Mouse (Mus musculus) adipose tissue, adult 10 weeks (tissue): ENCODE measurements around the gene Rasal1. TPM values are rescaled to one million over a fixed set of nuclear protein-coding genes. Genes with fewer than 3 reads are reported as not detected.

Experiments used
- polyA plus RNA-seq: library from polyadenylated mRNA; stranded (reverse); fragments of 350-450 nt; fragmentation: Illumina TruSeq; extraction: RNeasy Lipid Tissue Mini Kit (QIAGEN cat#74804); gene quantifications from one replicate; pipeline ENCODE4 v1.2.3, GENCODE M21; 2014; ENCODE audit warnings: low read depth, low replicate concordance

The Rasal1 gene
- polyA plus RNA-seq = 0.52 TPM

DNA sequence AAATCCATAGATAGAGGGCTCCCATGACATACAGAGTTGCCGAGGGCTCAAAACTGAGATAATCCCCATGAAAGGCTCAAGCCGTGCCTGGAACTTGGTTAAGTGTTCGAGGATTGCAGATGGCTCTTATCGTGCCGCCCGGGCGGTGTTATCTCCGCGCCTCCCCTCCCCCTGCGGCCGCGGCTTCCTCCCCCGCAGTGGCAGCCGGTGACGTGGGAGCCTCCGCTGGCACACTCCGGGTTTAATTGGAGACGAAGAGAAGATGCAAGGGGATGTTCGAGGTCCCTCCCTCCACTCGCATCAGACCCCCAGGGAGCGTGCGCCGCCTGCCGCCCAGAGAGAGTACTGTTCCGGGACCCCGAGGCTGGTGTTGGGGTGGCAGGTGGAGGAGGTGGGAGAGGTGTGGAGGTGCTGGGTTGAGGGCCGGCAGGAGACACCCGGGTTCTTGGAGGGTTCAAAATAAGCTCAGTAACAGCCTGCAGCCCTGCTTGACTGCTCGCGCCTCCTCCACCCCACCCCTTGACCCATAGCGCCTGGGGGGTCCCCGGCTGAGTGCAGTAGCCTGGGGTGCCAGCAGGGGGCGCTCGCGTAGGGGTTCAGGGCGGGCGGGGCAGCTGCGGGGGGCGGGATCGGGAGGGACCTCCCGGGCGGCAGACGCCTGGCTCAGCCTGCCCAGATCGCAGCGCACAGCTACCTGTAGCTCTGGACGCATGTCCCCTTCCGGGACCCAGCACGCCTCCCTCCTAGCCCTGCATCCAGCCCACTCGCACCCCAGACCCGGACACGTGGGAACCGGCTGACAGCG lies at the start of gene Rasal1:
Gene Rasal1 (plus strand): TSS at position 244 of the 805 bp plus-strand sequence.

DNA sequence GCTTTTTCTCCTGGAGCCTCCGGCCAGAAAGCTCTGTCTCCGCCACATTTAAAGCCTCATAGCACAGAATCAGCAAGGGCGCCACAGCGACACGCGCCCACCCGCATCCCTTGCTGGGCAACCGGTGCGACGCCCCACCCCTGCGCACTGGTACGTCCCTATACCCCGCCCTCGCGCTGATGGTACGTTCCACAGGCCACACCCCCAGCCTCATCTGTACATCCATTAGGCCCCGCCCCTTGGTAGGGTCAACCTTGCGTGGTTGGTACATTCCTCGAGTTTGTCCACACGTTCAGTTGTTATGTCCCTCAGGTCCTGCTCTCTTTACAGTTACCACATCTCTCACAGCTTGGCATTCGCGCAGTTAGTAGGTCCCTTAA lies 36.2 kb upstream of the Rasal1 start, which contains the start of the genes Rita1 and Ddx54:
Gene Rita1 (minus strand): TSS at position 148 of the 380 bp plus-strand sequence.
Gene Ddx54 (plus strand): TSS at position 298 of the 380 bp plus-strand sequence.

DNA sequence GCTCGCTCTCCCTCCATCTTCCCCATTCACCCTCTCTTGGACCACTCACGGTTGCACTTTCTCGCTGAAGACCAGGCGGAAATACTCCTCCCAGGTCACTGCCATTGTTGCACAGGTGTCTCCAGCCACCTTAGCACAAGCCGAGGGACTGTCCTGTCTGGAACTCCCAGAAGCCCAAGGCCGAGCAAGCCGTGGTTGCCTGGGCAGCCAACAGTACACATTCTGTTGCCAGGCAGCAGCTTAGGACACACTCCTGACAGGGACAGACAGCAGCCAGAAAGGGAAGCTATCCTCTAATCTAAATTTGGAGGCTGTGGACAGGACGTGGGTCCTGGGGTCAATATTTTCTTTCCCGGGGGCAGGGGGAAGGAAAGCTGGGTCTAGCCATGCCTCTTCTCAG lies 14.5 kb upstream of the Rasal1 start, which contains the start of gene Cfap73:
Gene Cfap73 (minus strand): TSS at position 105 of the 400 bp plus-strand sequence.

DNA sequence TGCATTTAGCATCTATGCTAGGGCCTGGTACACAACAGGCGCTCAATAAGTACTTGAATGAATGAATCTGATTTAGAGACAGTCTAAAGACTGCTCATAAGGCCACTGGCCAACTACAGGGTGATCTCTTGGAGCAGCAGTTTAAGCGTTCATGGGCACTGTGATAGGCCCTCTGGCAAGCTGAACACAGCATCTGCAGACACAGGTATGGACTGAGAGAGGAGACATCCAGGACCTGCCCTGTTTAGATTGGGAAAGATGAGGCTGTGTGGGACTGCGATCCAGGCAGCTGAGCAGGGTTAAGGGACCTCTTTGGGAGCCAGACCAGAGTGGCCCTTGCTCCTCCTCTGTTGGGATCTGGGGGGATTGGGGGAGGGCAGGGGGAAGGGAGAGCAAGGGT lies 63.2 kb downstream of the Rasal1 start, which contains the start of gene Dtx1:
Gene Dtx1 (minus strand): TSS at position 101 of the 400 bp plus-strand sequence.

Other genes with a start within 250 kb of the Rasal1 start
- gene Lhx5, start 217.1 kb upstream of the Rasal1 start, polyA plus RNA-seq = not detected
- 3.7 TPM for gene Sdsl, start 176.0 kb upstream of the Rasal1 start, polyA plus RNA-seq
- gene Sds, start 172.3 kb upstream of the Rasal1 start, polyA plus RNA-seq = not detected
- gene Plbd2, start 145.2 kb upstream of the Rasal1 start, polyA plus RNA-seq = 58.7 TPM
- gene Slc8b1, start 137.6 kb upstream of the Rasal1 start, polyA plus RNA-seq = 20.8 TPM
- 36.4 TPM for gene Tpcn1, start 60.1 kb upstream of the Rasal1 start, polyA plus RNA-seq
- gene Iqcd, start 59.8 kb upstream of the Rasal1 start, polyA plus RNA-seq = 7.2 TPM
- 10.6 TPM for gene Rita1, start 36.2 kb upstream of the Rasal1 start, polyA plus RNA-seq
- 24.2 TPM for gene Ddx54, start 36.1 kb upstream of the Rasal1 start, polyA plus RNA-seq
- 1.8 TPM for gene Cfap73, start 14.6 kb upstream of the Rasal1 start, polyA plus RNA-seq
- 3.7 TPM for gene Dtx1, start 63.1 kb downstream of the Rasal1 start, polyA plus RNA-seq
- 4.5 TPM for gene Oas2, start 101.0 kb downstream of the Rasal1 start, polyA plus RNA-seq
- 0.41 TPM for gene Oas3, start 128.8 kb downstream of the Rasal1 start, polyA plus RNA-seq
- gene Oas1e, start 146.7 kb downstream of the Rasal1 start, polyA plus RNA-seq = not detected
- 2.5 TPM for gene Oas1c, start 163.7 kb downstream of the Rasal1 start, polyA plus RNA-seq
- gene Oas1f, start 198.6 kb downstream of the Rasal1 start, polyA plus RNA-seq = not detected
- not detected for gene Oas1h, start 212.6 kb downstream of the Rasal1 start, polyA plus RNA-seq
- gene Oas1g, start 238.8 kb downstream of the Rasal1 start, polyA plus RNA-seq = 1.7 TPM